22 mouse cellular contexts compared by ENCODE assay signal in genomic region chr9:76043341-76043740, GRCm38 (mm10). TPM values are rescaled to one million over a fixed set of nuclear protein-coding genes. Genes with fewer than 3 reads are reported as not detected.
DNase-seq lines count a peak whose midpoint lies in the region; ATAC-seq and TF ChIP-seq lines count a peak whose summit lies in the region.
"Had no signal": no experiment of that assay in that cellular context is flagged by ENCODE, and none has a peak within 500 bp of the region (broad histone marks: within the 10 kb centered on the region; RNA-seq: fewer than 3 reads in every experiment).

No protein-coding gene starts in this region.

- H3K27ac ChIP-seq in gastrocnemius, adult 2 months = peak overlapping the region; percentile 0; the same call in 1 of the 2 replicates
- H3K27ac ChIP-seq in limb, embryonic 12.5 days = peak overlapping the region; percentile 41; the same call in 1 of the 2 replicates
- H3K27ac ChIP-seq in limb, embryonic 10.5 days = no peak overlapping the region
- no peak overlapping the region for H3K27ac ChIP-seq in hindbrain, embryonic 12.5 days
- H3K27ac ChIP-seq: hindbrain, postnatal 0 days; liver, embryonic 13.5 days; stomach, embryonic 15.5 days had no signal

- no peak for DNase-seq in gastrocnemius, adult 2 months
- no peak for DNase-seq in gastrocnemius, postnatal 25 days
- no peak for DNase-seq in limb, embryonic 10.5 days (ENCODE audit: low spot score)
- DNase-seq in forelimb bud, embryonic 11.5 days (ENCODE audit: low read depth, low spot score) = peak; percentile 39
- DNase-seq: adrenal gland, adult 8-10 months; cerebellum, adult 18-20 months; embryo, embryonic 11 days; liver, embryonic 13.5 days; lung, adult 2 months; lung, postnatal 14 days; thymus, postnatal 25 days had no signal

- WGBS in limb, embryonic 12.5 days = 41% methylated on average over 5 of the region's 5 CpGs
- whole genome bisulfite sequencing in limb, embryonic 10.5 days = 72% methylated on average over 5 of the region's 5 CpGs
- 67% methylated on average over 5 of the region's 5 CpGs for whole genome bisulfite sequencing in hindbrain, embryonic 12.5 days

- no peak overlapping the region for H3K4me2 ChIP-seq in limb, embryonic 12.5 days
- H3K4me2 ChIP-seq in hindbrain, embryonic 12.5 days (replicated peaks) = no peak overlapping the region
- H3K4me2 ChIP-seq: heart, embryonic 11.5 days; liver, embryonic 13.5 days; midbrain, embryonic 11.5 days; stomach, embryonic 15.5 days had no signal

- no peaks in the 10 kb centered on the region for H3K36me3 ChIP-seq in limb, embryonic 12.5 days
- no peaks in the 10 kb centered on the region for H3K36me3 ChIP-seq in limb, embryonic 10.5 days
- H3K36me3 ChIP-seq in hindbrain, embryonic 12.5 days = no peaks in the 10 kb centered on the region
- H3K36me3 ChIP-seq: liver, embryonic 13.5 days; stomach, embryonic 15.5 days had no signal

- intact Hi-C loops in gastrocnemius, adult 2 months (cut with DNase I) = no loop called here

- H3K27me3 ChIP-seq in limb, embryonic 12.5 days = no peaks in the 10 kb centered on the region
- no peaks in the 10 kb centered on the region for H3K27me3 ChIP-seq in limb, embryonic 10.5 days (ENCODE audit: low read depth, poor library complexity, severe bottlenecking)
- no peaks in the 10 kb centered on the region for H3K27me3 ChIP-seq in hindbrain, embryonic 12.5 days
- H3K27me3 ChIP-seq: liver, embryonic 13.5 days; stomach, embryonic 15.5 days had no signal

- peak; percentile 42; the same call in 1 of the 2 replicates for ATAC-seq in limb, embryonic 12.5 days (ENCODE audit: insufficient number of reproducible peaks, insufficient read depth, low FRiP score, low TSS enrichment, low read depth)
- no peak for ATAC-seq in hindbrain, embryonic 12.5 days (ENCODE audit: low FRiP score)
- ATAC-seq in inflammation-experienced regulatory T-cells, adult 6 months = no peak
- ATAC-seq: activated CD4-positive, CD25-positive, alpha-beta regulatory T cell, adult 4 months; hindbrain, postnatal 0 days; intestine, postnatal 0 days had no signal

- H3K9ac ChIP-seq in limb, embryonic 12.5 days (replicated peaks) = no peak overlapping the region
- no peak overlapping the region for H3K9ac ChIP-seq in hindbrain, embryonic 12.5 days
- H3K9ac ChIP-seq: liver, embryonic 13.5 days; stomach, embryonic 15.5 days had no signal

- TF ChIP-seq CTCF in gastrocnemius, adult 2 months (IDR thresholded peaks at IDR 0.05) = no peak

- no peaks in the 10 kb centered on the region for H3K9me3 ChIP-seq in limb, embryonic 12.5 days
- no peaks in the 10 kb centered on the region for H3K9me3 ChIP-seq in limb, embryonic 10.5 days (replicated peaks)
- no peaks in the 10 kb centered on the region for H3K9me3 ChIP-seq in hindbrain, embryonic 12.5 days (replicated peaks)
- H3K9me3 ChIP-seq: liver, embryonic 13.5 days; stomach, embryonic 15.5 days had no signal

- peaks cover 28% of the 10 kb centered on the region for H3K4me1 ChIP-seq in limb, embryonic 12.5 days (replicated peaks)
- H3K4me1 ChIP-seq in limb, embryonic 10.5 days = peaks cover 36% of the 10 kb centered on the region
- H3K4me1 ChIP-seq in hindbrain, embryonic 12.5 days = peaks cover 8% of the 10 kb centered on the region
- H3K4me1 ChIP-seq: liver, embryonic 13.5 days; stomach, embryonic 15.5 days had no signal

- H3K4me3 ChIP-seq in gastrocnemius, adult 2 months = no peak overlapping the region
- H3K4me3 ChIP-seq in limb, embryonic 12.5 days (replicated peaks) = no peak overlapping the region
- H3K4me3 ChIP-seq in limb, embryonic 10.5 days = no peak overlapping the region
- H3K4me3 ChIP-seq in hindbrain, embryonic 12.5 days = no peak overlapping the region
- H3K4me3 ChIP-seq: liver, embryonic 13.5 days; stomach, embryonic 15.5 days had no signal

RNA-seq across cellular contexts. Expression of gene Hmgcll1, which starts 28.7 kb away (rescaled TPM):
- under 1 TPM; 0.17 to 0.28 TPM for total RNA-seq in gastrocnemius, adult 2 months (2021)
- under 1 TPM; 0.38 to 0.46 TPM for total RNA-seq in gastrocnemius, postnatal 25 days (2021)
- 5.3 and 6.7 TPM in 2 replicates for polyA plus RNA-seq in limb, embryonic 12.5 days (2016; fragmentation: Nextera tagmentation; extraction: Ambion mirVana)
- polyA plus RNA-seq in limb, embryonic 10.5 days (2016; fragmentation: Nextera tagmentation; extraction: Ambion mirVana) = 2.9 and 5.7 TPM in 2 replicates
- 17.2 and 18.3 TPM in 2 replicates for polyA plus RNA-seq in hindbrain, embryonic 12.5 days (2016; fragmentation: Nextera tagmentation; extraction: Ambion mirVana)
- polyA plus RNA-seq in inflammation-experienced regulatory T-cells, adult 6 months (2017; shearing (Covaris generic)) = not detected
- total RNA-seq: hematopoietic stem cell, adult 5-6 weeks; MEL had no signal
- polyA plus RNA-seq: activated CD4-positive, CD25-positive, alpha-beta regulatory T cell, adult 4 months had no signal

Comparison
In these comparisons a context has a peak if more than half of its experiments do, and no peak if none do; other contexts are left out.
1. H3K27ac ChIP-seq: peak in gastrocnemius, adult 2 months (single experiment) and limb, embryonic 12.5 days (single experiment); none in limb, embryonic 10.5 days (single experiment) and hindbrain, embryonic 12.5 days (single experiment).